Mouse (Mus musculus): ENCODE data around the gene Eya2. TPM values are rescaled to one million over a fixed set of nuclear protein-coding genes. Genes with fewer than 3 reads are reported as not detected.

Eya2 gene
- total RNA-seq, 4 experiments from 2014 or later = 2.8 to 3.9 (median 3.5) TPM

DNA sequence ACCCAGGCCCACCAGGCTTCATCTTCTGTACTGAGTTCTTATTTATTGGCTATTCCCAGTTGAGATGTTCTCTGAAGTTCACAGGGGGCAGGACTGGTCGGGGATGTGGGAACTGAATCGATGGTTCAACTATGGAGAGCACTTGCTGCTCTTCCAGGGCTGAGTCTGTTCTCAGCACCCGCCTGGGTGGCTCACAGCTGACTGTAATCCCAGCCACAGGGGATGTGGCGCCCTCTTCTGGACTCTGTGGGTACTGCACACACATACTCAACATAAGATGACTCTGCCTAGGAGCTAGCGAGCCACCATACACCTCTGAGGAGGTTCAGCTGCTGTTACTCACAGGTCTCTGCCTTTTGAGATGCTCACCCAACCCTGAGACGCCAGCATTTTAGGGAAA lies 121.9 kb downstream of the Eya2 start:
- DNase-seq (ENCODE audit: low spot score in 2 of 2) = no peak

DNA sequence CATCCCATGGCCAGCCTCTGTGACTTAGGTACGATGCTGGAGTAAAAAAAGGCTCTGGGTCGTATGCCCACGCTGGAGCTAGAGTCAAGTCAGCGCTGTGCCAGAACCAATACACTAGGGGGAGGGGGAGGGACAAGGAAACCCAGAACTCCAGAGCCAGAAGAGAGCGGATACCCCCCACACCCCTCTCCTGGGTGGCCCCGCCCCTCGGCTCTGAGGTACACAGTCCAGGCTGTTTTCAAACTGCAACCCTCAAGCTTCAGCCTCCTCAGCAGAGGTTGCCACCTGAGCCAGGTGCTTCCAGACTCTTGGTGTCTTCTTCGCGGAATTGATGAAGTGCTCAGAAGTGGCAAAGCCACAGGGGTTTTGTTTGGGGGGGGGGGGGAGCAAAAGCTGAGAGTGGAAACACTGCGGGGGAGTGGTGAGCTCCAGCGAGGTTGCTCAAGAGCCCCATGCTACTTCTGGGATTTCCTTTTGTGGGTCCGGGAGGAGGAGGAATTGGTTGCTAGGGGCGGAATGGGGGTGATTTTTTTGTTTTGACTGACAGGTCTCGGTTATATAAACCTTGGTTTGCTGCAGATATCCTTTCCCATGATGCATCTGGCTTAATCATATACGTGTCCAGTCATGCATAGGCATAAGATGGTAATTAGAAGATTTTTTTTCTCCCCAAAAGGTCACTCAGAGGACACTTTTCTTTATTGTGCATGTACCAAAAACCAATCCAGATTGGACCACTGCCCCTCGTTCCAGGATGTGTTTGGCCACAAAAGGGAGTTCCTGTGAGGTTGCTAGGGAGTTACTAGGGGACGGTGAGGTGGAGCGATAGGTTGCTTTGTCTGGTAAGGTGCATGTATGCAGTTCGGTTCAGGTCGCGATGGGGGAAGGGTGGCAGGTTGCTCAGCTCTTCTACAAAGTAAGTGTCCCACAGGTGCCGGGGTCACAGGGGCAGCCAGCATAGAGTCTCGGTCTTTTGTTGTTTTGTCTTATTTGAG lies 122.6 kb downstream of the Eya2 start:
- peak in 1 of 2 experiments; percentile 8 for DNase-seq (ENCODE audit: low spot score in 2 of 2)

DNA sequence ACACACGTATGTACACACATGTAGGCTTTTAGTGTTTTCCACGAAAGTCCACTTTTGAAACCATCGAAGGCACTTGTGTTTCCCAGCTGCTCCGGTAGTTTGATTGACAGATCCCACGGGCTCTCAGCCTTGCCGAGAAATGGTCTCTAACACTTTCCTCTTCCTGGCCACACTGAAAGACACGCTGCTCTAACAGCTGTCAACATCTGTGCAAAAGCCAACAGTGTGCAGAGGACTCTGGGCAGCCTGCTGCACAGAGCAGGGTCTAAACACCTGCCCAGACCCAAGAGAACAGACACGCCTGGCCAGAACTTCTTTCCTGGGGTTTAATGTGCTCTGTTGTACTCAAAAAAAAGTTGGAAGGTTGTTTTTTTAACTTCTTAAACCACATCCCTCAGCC lies 124.5 kb downstream of the Eya2 start:
- no peak for DNase-seq (ENCODE audit: low spot score in 2 of 2)

DNA sequence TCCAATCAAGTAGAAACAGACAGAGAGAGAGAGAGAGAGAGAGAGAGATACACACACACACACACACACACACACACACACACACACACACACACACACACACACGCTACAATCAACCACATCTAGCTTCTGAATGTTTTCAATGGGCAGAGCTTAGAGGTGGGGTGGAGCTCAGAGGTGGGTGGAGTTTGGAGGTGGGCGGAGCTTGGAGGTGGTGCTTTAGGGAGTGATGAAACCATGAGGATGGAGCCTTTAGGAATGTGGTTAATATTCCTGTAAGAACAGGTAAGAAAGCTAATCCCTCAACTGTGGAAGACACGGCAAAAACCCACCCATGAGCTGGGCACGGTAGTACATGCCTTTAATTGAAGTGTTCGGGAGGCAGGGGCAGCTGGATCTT lies 127.1 kb downstream of the Eya2 start:
- DNase-seq (ENCODE audit: low spot score in 2 of 2) = no peak

DNA sequence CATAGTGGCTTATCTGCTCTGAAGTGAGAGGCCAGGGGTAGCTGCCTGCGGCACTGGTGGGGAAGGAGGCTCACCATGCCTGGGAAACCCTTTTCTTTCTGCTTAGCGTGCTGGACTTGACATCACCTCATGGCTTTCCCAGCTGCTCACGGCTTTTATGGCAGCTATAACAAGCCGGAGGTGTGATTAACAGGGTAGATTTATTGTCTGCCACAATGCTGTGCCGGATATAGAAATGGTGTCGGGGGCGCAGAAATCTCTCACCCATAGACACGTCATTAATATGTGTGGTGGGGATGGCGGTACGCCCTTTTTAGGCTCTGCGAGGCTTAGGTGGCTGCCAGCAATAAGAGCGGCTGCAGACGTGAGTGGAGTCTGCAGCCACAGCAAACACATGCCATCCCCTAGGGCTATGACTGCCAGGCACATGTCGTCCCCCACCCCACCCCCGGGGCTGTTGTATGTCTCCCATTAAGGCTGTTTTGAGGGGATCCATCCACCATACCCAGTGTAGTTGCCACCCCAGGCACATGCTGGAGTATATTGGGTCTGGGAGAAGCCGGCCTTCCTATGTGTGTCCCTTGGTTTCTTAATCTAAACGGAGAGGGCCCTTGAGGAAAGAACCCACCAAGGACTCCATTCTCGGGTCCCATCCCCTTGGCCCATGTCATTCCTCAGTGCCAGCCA lies 137.9 kb downstream of the Eya2 start:
- DNase-seq (ENCODE audit: low spot score in 2 of 2) = no peak

DNA sequence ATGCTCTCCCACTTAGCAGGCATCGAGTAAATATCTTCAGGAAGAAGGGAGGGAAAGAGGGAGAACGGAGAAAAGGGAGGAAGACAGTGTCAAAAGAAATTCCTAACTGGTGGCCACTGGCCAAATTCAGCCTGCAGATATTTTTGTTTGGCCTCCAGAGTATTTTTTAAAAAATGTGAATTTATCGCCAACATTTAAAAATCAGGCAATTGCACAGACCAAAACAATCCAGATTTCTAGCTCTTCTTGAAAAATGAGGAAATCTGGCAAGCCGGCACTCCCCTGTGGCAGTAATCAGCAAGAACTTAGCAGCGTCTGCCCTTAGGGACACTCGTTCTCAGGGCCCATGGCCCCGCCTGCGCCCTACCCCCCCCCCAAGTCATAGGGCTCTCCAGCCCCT lies 138.9 kb downstream of the Eya2 start:
- DNase-seq (ENCODE audit: low spot score in 2 of 2) = no peak

DNA sequence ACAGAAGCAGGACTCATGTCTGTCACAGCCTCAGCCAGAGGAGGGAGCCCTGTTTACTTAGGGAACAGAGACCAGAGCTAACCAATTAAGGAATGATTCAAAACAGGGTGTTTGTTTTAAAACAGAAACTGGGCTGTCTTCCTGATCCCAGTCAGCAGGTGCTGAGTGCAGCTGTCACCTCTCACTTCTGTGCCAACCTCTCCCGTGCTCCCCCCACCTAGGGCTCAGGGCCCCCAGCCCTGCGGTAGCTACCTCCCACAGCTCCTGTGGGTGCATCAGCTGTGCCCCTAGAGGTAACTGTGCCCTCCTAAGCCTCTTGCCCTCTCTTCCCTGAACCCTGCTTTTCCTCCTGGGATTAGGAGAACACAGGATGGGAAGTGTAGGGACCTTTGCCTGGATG lies 141.5 kb downstream of the Eya2 start:
- no peak for DNase-seq (ENCODE audit: low spot score in 2 of 2)

DNA sequence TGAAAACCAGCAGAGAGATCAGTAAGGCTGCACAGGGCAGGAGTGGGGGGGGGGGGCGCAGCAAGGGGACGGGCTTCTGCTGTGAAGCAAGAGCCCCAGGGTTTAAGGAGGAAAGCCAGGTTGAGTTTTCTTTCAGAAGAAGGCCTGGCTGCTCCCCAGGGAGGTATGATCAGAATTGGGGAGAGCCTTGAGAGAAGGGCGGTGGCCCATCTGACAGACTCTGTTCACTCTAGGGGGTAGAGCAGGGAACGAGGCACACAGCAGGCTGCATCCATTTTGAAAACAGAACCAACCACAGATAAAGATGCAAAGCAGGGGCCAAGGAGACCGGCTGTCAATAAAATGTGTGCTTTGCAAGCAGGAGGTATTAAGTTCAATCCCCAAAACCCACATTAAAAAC lies 145.5 kb downstream of the Eya2 start:
- no peak for DNase-seq (ENCODE audit: low spot score in 2 of 2)

DNA sequence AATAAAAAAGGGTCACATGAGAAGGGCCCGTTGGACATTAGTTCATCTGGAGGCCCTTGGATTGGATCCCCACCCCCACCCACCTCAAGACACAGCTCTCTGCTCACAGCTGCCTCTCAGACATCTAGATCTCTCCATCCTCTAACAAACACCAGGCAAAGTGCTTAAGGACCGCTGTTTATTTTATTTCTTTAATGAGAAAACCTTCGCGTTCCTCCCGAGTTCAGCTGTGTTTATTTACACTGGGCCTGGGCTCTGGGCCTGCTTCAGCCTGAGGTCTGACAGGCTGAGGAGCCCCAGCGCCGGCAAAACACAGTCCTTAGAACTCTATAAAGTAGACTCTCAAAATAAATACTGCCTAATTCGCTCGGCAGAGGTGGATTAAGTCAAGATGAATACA lies 146.2 kb downstream of the Eya2 start:
- DNase-seq (ENCODE audit: low spot score in 2 of 2) = no peak

DNA sequence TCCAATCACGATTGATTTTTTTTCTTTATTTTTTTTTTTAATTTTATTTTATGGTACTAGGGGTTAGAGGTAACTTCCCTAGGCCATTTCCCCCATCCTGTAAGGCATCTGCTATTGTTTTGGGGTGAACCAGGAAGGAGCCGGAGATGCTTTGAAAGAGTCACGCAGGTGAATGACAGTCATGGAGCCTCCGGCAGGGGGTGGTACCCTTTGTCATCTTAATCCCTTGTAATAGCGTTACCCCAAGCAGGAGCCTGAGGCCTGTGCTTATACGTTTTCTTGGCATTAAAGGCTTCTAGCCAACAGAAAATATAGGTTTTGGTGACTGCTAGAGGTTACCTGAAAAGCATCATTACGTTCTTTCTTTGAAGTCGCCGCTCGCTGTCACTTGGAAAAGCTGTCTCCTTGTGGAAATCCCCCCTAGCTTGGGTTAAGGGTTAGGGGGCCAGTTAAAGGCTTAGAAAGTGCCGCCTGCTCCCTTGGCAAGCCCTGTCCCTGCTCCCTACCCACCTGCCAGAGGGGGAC lies 146.8 kb downstream of the Eya2 start:
- DNase-seq (ENCODE audit: low spot score in 2 of 2) = no peak

DNA sequence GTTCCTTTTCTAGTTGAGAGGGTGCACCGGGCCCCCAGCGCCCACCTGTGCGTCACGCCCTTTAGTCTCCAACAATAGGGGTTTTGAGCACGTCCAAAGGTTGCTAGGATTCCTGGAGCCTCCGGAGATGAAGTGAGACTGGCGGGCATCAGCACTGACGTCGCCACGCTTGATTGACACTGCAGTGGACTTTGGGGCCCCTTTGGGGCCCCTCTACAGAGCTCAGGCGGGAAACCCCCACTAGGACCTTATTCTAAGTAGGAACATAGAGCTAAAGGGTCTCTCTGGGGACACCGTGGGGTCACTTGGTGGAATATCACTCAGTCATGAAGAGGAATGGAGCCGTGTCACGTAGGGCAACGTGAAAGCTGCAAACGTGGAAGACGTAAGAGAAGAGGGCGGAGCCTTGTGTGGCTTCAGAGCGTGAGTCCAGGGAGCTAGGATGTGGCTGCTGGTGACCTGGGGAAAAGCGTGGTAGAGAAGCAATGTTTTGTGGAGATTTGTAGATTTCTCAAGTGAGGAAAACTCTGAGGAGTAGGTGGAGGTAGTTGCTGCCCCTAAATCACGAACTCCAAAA lies 147.5 kb downstream of the Eya2 start:
- DNase-seq (ENCODE audit: low spot score in 2 of 2) = no peak

DNA sequence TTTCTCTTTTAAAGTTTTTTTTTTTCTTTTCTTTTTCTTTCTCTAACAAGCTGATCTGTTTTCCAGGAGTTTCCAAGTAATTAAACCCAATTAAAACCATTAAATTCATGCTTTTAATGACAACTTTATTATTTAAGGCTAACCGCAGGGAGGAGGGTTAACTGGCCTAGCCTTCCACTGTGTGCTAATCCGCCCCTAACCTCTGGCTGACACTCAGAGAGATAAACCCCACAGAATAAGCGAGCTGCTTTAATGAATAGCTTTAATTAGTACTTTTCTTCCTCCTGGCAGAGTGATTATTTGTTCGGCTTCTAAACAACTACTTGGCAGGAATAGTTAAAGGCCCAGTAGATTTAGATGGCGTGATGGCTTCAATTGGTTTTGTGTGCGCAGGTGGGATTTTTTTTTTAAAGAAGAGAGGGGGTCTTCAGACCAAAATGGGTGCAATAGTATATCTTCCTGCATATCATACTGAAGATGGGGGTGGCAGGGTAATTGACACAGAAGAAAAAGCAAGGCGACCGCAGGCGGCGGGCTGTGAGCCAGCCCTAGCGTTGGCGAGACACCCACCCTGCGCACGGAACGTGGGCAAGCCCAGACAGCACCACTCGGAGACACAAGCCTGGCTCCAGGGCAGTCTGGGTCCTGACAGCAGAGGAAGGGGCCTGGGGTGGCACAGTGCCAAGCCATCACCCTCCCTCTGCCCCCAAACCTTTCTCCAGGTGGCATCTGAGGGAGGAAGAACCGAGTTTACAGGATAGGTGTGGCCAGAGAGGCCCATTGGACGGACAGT lies 150.7 kb downstream of the Eya2 start:
- DNase-seq (ENCODE audit: low spot score in 2 of 2) = no peak

DNA sequence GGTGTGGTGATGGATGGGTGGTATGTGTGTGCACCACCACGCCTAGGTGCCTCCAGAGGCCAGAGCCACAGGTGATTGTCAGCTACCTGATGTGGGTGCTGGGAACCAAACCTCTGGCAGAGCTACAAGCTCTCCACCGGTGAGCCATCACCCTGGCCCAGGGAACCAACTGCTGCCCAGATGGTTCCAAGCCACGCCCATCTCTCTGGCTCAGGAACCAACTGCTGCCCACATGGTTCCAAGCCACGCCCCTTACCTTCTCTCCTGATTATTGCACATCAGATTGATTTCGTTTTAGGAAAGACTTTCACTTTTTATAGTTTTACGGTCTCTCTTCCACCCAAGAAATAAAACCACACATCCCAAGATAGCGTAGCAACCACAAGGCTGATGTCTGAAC lies 153.1 kb downstream of the Eya2 start:
- DNase-seq (ENCODE audit: low spot score in 2 of 2) = no peak

DNA sequence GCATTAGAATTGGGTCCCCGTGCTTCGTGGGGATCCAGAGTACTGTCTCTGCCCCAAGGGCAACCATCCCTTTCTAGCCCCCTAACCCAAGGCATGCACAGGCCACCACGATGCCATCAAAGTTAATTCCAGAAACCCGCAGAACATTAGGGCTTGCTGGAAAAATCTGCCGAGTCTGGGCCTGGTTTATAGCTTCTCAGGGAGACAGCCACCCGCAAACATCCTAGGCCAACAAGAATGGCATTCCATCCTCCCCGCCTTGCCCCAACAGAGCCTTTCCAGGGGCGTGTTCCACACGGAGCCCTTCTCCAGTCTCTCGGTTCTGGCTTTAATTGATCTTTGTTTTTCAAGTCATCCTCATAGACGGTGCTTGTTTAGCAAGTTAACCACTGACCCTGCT lies 153.6 kb downstream of the Eya2 start:
- DNase-seq (ENCODE audit: low spot score in 2 of 2) = no peak

DNA sequence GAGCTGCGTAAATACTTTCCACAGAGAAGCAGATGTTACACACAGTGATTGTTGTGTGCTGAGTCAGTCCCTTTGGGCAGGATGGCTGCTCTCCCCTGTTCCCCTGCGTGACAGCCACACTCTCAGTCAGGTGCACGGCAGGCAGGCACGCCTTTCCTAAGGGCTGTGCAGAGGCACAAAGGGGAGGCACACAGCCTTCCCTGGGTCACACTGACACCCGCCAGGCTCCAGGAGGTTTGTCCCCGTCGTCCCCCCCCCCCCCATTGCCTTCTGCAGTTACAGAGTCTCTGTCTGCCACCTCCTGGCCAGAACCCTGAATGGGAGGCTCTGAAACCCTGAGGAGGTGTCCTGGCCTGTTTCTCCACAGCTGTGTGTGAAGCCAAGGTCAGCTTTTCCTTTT lies 156.2 kb downstream of the Eya2 start:
- no peak for DNase-seq (ENCODE audit: low spot score in 2 of 2)

DNA sequence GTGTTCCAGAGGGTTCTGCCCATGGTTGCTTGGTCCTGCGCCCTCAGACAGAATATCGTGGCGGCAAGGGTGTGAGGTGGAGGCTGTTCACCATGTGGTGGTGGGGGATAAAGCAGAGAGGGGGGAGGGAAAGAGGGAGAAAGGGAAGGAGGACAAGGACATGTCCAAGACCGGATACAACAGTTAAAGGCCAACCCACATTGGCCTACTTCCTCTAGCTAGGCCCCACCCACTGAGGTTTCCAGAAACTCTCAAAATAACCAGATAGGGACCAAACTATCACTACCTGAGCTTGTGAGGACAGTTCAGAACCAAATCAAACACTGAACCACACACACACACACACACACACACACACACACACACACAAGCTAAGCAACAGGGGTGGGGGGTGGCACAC lies 157.9 kb downstream of the Eya2 start:
- no peak for DNase-seq (ENCODE audit: low spot score in 2 of 2)

DNA sequence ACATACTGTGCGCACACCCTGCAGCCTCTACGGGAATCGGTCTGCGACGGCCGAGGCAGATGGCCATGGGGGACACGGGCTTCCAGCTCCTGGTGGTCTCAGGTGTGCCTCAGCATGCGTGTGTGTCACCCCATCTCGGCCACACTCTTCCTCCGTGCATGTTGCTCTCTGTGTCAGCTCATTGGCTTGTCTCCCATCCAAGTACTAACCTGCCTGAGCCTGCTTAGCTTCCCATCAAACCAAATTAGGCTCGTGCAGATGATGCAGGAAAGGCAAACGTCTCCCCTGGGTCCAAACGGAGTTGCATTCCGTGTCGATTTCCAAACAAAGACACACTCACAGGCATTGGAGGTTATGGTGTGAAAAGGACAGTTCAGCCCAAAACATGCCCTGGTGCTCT lies 163.0 kb downstream of the Eya2 start:
- no peak for DNase-seq (ENCODE audit: low spot score in 2 of 2)

DNA sequence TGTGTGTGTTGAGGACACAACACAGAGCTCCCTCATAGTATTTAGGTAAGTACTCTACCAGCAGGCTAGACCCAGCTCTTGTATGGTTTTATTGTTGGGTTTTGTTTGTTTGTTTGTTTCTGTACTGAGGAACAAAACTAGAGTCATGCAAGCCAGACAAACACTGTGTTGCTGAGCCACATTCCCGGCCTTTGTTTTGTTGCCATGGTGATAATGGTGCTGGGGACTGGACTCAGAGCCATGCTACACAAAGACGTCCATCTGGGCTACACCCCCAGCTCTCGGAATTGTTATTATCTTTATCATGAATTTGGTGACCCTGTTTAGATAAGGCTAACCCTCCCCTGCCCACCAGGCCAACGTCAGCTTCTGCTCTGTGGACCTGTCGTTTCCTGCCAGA lies 163.7 kb downstream of the Eya2 start:
- no peak for DNase-seq (ENCODE audit: low spot score in 2 of 2)

DNA sequence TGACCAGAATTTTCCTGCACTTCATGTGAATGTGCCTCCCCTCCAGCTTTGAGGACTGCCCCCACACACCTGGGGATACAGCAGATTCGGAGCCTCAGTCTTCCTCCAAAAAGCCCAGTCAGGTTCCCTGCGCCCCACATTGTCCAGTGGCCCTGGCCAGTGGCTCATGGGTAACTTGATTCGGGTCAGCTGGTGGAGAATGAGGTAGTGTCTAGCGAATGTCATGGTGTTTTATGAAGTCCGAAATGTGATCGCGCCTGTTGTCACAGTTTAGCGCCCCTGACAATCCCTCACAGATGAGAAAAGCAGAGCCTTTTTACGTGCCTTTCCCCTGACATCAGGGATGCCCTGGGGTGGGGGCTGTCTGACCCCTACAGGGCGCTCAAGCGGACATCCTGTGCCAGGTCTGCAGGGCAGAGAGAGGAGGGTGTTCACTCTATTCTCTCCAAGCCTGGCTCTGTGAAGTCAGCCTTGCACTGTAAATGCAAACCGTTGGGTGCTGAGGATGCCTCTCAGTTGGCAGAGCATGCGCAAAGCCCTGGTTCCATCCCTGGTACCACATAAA lies 164.7 kb downstream of the Eya2 start:
- no peak for DNase-seq (ENCODE audit: low spot score in 2 of 2)

DNA sequence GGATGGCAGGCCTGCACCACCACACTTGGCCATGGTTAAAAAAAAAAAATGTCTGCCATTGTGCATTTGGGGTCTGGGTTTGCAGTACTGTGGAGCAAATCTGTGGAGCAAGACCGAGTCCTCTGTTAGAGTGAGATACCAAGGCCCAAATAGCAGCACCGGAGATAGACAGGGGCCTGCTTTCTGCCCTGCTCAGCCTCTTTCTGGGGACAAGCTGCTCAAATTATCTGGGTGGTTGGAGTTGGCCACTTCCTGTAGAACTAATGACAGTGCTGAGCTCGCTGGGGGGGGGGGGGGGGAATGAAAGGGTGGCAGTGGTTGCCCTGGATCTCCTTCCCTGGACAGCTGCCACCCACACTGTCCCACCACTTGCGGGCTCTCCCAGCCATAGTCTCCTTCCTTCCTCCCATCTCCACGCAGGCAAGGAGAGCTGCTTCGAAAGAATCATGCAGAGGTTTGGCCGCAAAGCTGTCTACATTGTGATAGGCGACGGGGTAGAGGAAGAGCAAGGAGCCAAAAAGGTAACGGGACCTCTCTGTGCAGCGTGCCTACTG lies 174.1 kb downstream of the Eya2 start:
- DNase-seq (ENCODE audit: low spot score in 2 of 2) = no peak
